Mouse (Mus musculus) embryo, embryonic 11 days (tissue): ENCODE measurements around the gene Tmem156.
A peak's percentile ranks its signal among the peaks of the same experiment; 100 is the strongest.
"Not testable (repeated sequence)": the region's sequence is repeated elsewhere in the genome, so short reads cannot be mapped to it uniquely, and the experiment has no call there.

Experiments used
- DNase-seq: peaks from one replicate; pipeline ENCODE4 v3.0.0-alpha.2; 2015

The Tmem156 gene

GRCm38 (mm10) chr5:65091921-65092320 lies at the start of gene Tmem156:
Gene Tmem156, minus strand, starts transcription at chr5:65092132.
- no peak for DNase-seq

- no peak for DNase-seq
Observed at GRCm38 (mm10) chr5:65141242-65141641, 49.3 kb upstream of the Tmem156 start.

- no peak for DNase-seq
Observed at GRCm38 (mm10) chr5:65137073-65137472, 45.1 kb upstream of the Tmem156 start.

- DNase-seq: no peak
Observed at GRCm38 (mm10) chr5:65136159-65136558, 44.2 kb upstream of the Tmem156 start.

GRCm38 (mm10) chr5:65131211-65131879 lies 39.4 kb upstream of the Tmem156 start:
- no peak for DNase-seq

GRCm38 (mm10) chr5:65130528-65131210 lies 38.7 kb upstream of the Tmem156 start:
- DNase-seq: peak; percentile 77

GRCm38 (mm10) chr5:65128481-65128880 lies 36.5 kb upstream of the Tmem156 start:
- no peak for DNase-seq

- DNase-seq: no peak
Observed at GRCm38 (mm10) chr5:65126137-65126536, 34.2 kb upstream of the Tmem156 start.

GRCm38 (mm10) chr5:65122616-65123015 lies 30.7 kb upstream of the Tmem156 start:
- DNase-seq: no peak

- no peak for DNase-seq
Observed at GRCm38 (mm10) chr5:65119918-65120317, 28.0 kb upstream of the Tmem156 start.

GRCm38 (mm10) chr5:65119495-65119894 lies 27.6 kb upstream of the Tmem156 start:
- no peak for DNase-seq

GRCm38 (mm10) chr5:65116789-65117188 lies 24.9 kb upstream of the Tmem156 start:
- DNase-seq: no peak

GRCm38 (mm10) chr5:65113323-65113722 lies 21.4 kb upstream of the Tmem156 start:
- DNase-seq: no peak

- not testable (repeated sequence) for DNase-seq
Observed at GRCm38 (mm10) chr5:65112225-65112624, 20.3 kb upstream of the Tmem156 start.

- DNase-seq: no peak
Observed at GRCm38 (mm10) chr5:65107773-65108432, 16.0 kb upstream of the Tmem156 start.

- DNase-seq: peak; percentile 93
Observed at GRCm38 (mm10) chr5:65106876-65107772, 15.2 kb upstream of the Tmem156 start, which contains the start of gene Klhl5. Gene Klhl5, plus strand, starts transcription at chr5:65107539.

- DNase-seq: no peak
Observed at GRCm38 (mm10) chr5:65102641-65103042, 10.7 kb upstream of the Tmem156 start.

GRCm38 (mm10) chr5:65102026-65102640 lies 10.2 kb upstream of the Tmem156 start:
- no peak for DNase-seq

- no peak for DNase-seq
Observed at GRCm38 (mm10) chr5:65101621-65102020, 9.7 kb upstream of the Tmem156 start.

GRCm38 (mm10) chr5:65101209-65101608 lies 9.3 kb upstream of the Tmem156 start:
- no peak for DNase-seq

- DNase-seq: no peak
Observed at GRCm38 (mm10) chr5:65100002-65100401, 8.1 kb upstream of the Tmem156 start.

GRCm38 (mm10) chr5:65097457-65097856 lies 5.5 kb upstream of the Tmem156 start:
- no peak for DNase-seq
